ENCODE assay signal across 10 mouse cellular contexts in the genomic region with DNA sequence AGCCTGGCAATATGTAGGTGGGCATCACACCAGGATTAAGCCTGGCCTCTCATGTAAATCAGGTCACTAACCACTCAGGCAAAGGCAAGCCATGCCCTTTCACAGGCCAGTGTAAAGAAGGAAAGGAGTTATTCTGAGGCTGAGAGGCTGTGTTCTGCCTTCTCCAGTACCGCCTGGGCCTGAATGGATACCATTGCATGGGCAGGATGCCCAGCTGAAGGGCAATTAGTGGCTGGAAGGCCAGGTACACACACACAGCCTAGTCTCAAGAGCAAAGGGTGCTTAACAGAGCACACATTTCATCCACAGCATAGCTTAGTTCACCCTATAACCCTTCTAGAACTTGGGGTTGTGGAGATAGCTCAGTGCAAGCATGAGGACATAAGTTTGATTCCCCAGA. TPM values are rescaled to one million over a fixed set of nuclear protein-coding genes. Genes with fewer than 3 reads are reported as not detected.
DNase-seq lines count a peak whose midpoint lies in the region; ATAC-seq and TF ChIP-seq lines count a peak whose summit lies in the region.
"Had no signal": no experiment of that assay in that cellular context is flagged by ENCODE, and none has a peak within 500 bp of the region (broad histone marks: within the 10 kb centered on the region; RNA-seq: fewer than 3 reads in every experiment).

No protein-coding gene starts in this region.

- no peak for ATAC-seq in heart, embryonic 15.5 days (replicated peaks; ENCODE audit: insufficient number of reproducible peaks, insufficient read depth, low FRiP score, low read depth)
- peak; percentile 21; the same call in 1 of the 2 replicates for ATAC-seq in lung, embryonic 16.5 days (ENCODE audit: low read depth)

- H3K9me3 ChIP-seq in heart, embryonic 15.5 days (replicated peaks), result no peaks in the 10 kb centered on the region
- H3K9me3 ChIP-seq in lung, embryonic 16.5 days (ENCODE audit: control insufficient read depth, low read length), result no peaks in the 10 kb centered on the region
- H3K9me3 ChIP-seq: embryonic facial prominence, embryonic 15.5 days; stomach, embryonic 15.5 days had no signal

- no peak for TF ChIP-seq CTCF in bone marrow macrophage, adult 2 months (IDR thresholded peaks at IDR 0.05; ENCODE audit: low read depth, low read length)
- TF ChIP-seq CTCF in thymus, adult 2 months (IDR thresholded peaks at IDR 0.05; ENCODE audit: borderline replicate concordance, control insufficient read depth, extremely low read depth, insufficient read depth, low read length, poor library complexity), result no peak

- no peak for TF ChIP-seq POLR2A in bone marrow macrophage, adult 2 months (IDR thresholded peaks at IDR 0.05; ENCODE audit: borderline replicate concordance, low read depth, low read length)
- no peak for TF ChIP-seq POLR2A in thymus, adult 2 months (IDR thresholded peaks at IDR 0.05; ENCODE audit: control insufficient read depth, extremely low read depth, insufficient read depth, low read length, poor library complexity)

- H3K27me3 ChIP-seq in heart, embryonic 15.5 days, result no peaks in the 10 kb centered on the region
- no peaks in the 10 kb centered on the region for H3K27me3 ChIP-seq in lung, embryonic 16.5 days (ENCODE audit: control insufficient read depth, insufficient read depth, low read depth, low read length)
- no peaks in the 10 kb centered on the region for H3K27me3 ChIP-seq in thymus, adult 2 months (ENCODE audit: control insufficient read depth, insufficient read depth, low read length)
- H3K27me3 ChIP-seq: embryonic facial prominence, embryonic 15.5 days; stomach, embryonic 15.5 days had no signal

- no peak overlapping the region for H3K4me2 ChIP-seq in heart, embryonic 15.5 days
- H3K4me2 ChIP-seq in lung, embryonic 16.5 days (ENCODE audit: low read depth, low read length), result no peak overlapping the region
- H3K4me2 ChIP-seq: embryonic facial prominence, embryonic 15.5 days; stomach, embryonic 15.5 days had no signal

- H3K36me3 ChIP-seq in heart, embryonic 15.5 days, result no peaks in the 10 kb centered on the region
- H3K36me3 ChIP-seq in lung, embryonic 16.5 days (ENCODE audit: control insufficient read depth, insufficient read depth, low read length), result no peaks in the 10 kb centered on the region
- H3K36me3 ChIP-seq in thymus, adult 2 months (ENCODE audit: control insufficient read depth, insufficient read depth, low read length), result no peaks in the 10 kb centered on the region
- H3K36me3 ChIP-seq: embryonic facial prominence, embryonic 15.5 days; stomach, embryonic 15.5 days had no signal

- peak; percentile 24 to 25 for DNase-seq in cerebellum, postnatal 10 days
- no peak for DNase-seq in cerebellum, adult 8-10 months
- DNase-seq in thymus, adult 2 months, result no peak
- no peak for DNase-seq in layer of hippocampus, adult 11-12 months (ENCODE audit: low spot score)
- no peak for DNase-seq in left cerebral cortex, adult 18-20 months (ENCODE audit: low spot score in 2 of 2)

- H3K4me1 ChIP-seq in bone marrow macrophage, adult 2 months (ENCODE audit: control insufficient read depth, insufficient read depth, low read length), result peaks cover 55% of the 10 kb centered on the region
- H3K4me1 ChIP-seq in heart, embryonic 15.5 days (replicated peaks), result peaks cover 67% of the 10 kb centered on the region
- peaks cover 56% of the 10 kb centered on the region for H3K4me1 ChIP-seq in lung, embryonic 16.5 days (replicated peaks; ENCODE audit: control insufficient read depth, insufficient read depth, low read length)
- no peaks in the 10 kb centered on the region; the same call in 1 of the 2 replicates for H3K4me1 ChIP-seq in thymus, adult 2 months (replicated peaks; ENCODE audit: control insufficient read depth, insufficient read depth, low read length)

- H3K4me3 ChIP-seq in bone marrow macrophage, adult 2 months (ENCODE audit: insufficient read depth, low read length), result no peak overlapping the region
- H3K4me3 ChIP-seq in heart, embryonic 15.5 days, result no peak overlapping the region
- H3K4me3 ChIP-seq in lung, embryonic 16.5 days (ENCODE audit: low read length), result no peak overlapping the region
- H3K4me3 ChIP-seq in thymus, adult 2 months (ENCODE audit: control insufficient read depth, insufficient read depth, low read length), result no peak overlapping the region
- H3K4me3 ChIP-seq: embryonic facial prominence, embryonic 15.5 days; stomach, embryonic 15.5 days had no signal

- no peak overlapping the region for H3K9ac ChIP-seq in heart, embryonic 15.5 days
- H3K9ac ChIP-seq in lung, embryonic 16.5 days (ENCODE audit: low read length), result no peak overlapping the region
- H3K9ac ChIP-seq: embryonic facial prominence, embryonic 15.5 days; stomach, embryonic 15.5 days had no signal

- 71% methylated on average over 1 of the region's 1 CpGs for WGBS in heart, embryonic 15.5 days
- 61% methylated on average over 1 of the region's 1 CpGs for WGBS in lung, embryonic 16.5 days
- WGBS in thymus, adult 2 months, result 100% methylated on average over 1 of the region's 1 CpGs

- peak overlapping the region; percentile 87; the same call in 1 of the 2 replicates for H3K27ac ChIP-seq in bone marrow macrophage, adult 2 months (ENCODE audit: insufficient read depth, low read depth, low read length)
- peak overlapping the region; percentile 64 for H3K27ac ChIP-seq in heart, embryonic 15.5 days
- no peak overlapping the region for H3K27ac ChIP-seq in lung, embryonic 16.5 days (ENCODE audit: low read length)
- no peak overlapping the region for H3K27ac ChIP-seq in thymus, adult 2 months (ENCODE audit: control insufficient read depth, insufficient read depth, low read length)
- H3K27ac ChIP-seq: embryonic facial prominence, embryonic 15.5 days; stomach, embryonic 15.5 days had no signal

RNA-seq across cellular contexts. Expression of gene Cux1, which starts 36.4 kb away (rescaled TPM):
- 130 and 149 TPM in 2 replicates for polyA plus RNA-seq in bone marrow macrophage, adult 2 months (2012; ENCODE audit: insufficient read depth, insufficient read length, missing spikeins)
- 71.2 and 82.1 TPM in 2 replicates for polyA plus RNA-seq in heart, embryonic 15.5 days (2015; fragmentation: Nextera tagmentation; extraction: Ambion mirVana)
- polyA plus RNA-seq in lung, embryonic 16.5 days (2015; fragmentation: Nextera tagmentation; extraction: Ambion mirVana), result 113 and 117 TPM in 2 replicates
- 164 and 205 TPM in 2 replicates for polyA plus RNA-seq in thymus, adult 2 months (2012; rRNA removed)
- 100 to 1,000 TPM; 104 to 116 TPM for total RNA-seq in left cerebral cortex, adult 18-20 months (2021)

Comparison
In these comparisons a context has a peak if more than half of its experiments do, and no peak if none do; other contexts are left out.
1. DNase-seq: peak in cerebellum, postnatal 10 days (2 of 2); none in cerebellum, adult 8-10 months (single experiment), thymus, adult 2 months (single experiment), layer of hippocampus, adult 11-12 months (single experiment) and left cerebral cortex, adult 18-20 months (0 of 2).
2. H3K27ac ChIP-seq: peak in bone marrow macrophage, adult 2 months (single experiment) and heart, embryonic 15.5 days (single experiment); none in lung, embryonic 16.5 days (single experiment) and thymus, adult 2 months (single experiment).